Mouse (Mus musculus) spleen, adult 2 months (tissue): ENCODE data around the gene Cox19.

ENCODE experiments used
- CTCF ChIP-seq: fragments of 200-500 bp; IDR thresholded peaks from 2 replicates; pipeline ENCODE4 v1.5.1; 2011; ENCODE audit warnings: mild to moderate bottlenecking, inconsistent platforms; ENCODE audit not compliant: insufficient read depth, insufficient read length, insufficient replicate concordance; ENCODE audit errors: extremely low read depth
- POLR2A ChIP-seq: fragments of 200-500 bp; IDR thresholded peaks from 2 replicates; pipeline ENCODE4 v1.6.1; 2011; ENCODE audit warnings: low read depth, low read length, inconsistent platforms

GRCm38 (mm10) chr5:139294089-139294488, 57.1 kb downstream of the Cox19 start:
- no peak for TF ChIP-seq POLR2A
- no peak for TF ChIP-seq CTCF
